Mouse (Mus musculus) layer of hippocampus, adult 2 months (tissue): Measurements from ENCODE around the gene Tnk2. TPM values are rescaled to one million over a fixed set of nuclear protein-coding genes. Genes with fewer than 3 reads are reported as not detected.
A peak's percentile ranks its signal among the peaks of the same experiment; 100 is the strongest.

ENCODE experiments used
- DNase-seq, 2 experiments: peaks; one replicate each; pipeline ENCODE4 v3.0.0; 2022; ENCODE audit warnings: low spot score in 2 of 2
- H3K27ac ChIP-seq: fragments of 200-600 bp; 2 replicates; pipeline ENCODE4 v1.8.1; 2022
- H3K4me3 ChIP-seq: fragments of 200-600 bp; 2 replicates; pipeline ENCODE4 v1.8.1; 2022; ENCODE audit warnings: mild to moderate bottlenecking
- CTCF ChIP-seq: fragments of 200-600 bp; conservative IDR thresholded peaks from 2 replicates; pipeline ENCODE4 v1.8.1; 2022; ENCODE audit warnings: antibody characterized with exemption, mild to moderate bottlenecking, moderate library complexity
- long read RNA-seq, 2 experiments: library from polyadenylated mRNA; stranded (forward); transcript quantifications; one replicate each; pipeline ENCODE4 v2.0.0; 2021; ENCODE audit warnings: borderline mapping rate in 2 of 2
- total RNA-seq, 2 experiments: library from RNA; stranded (reverse); gene quantifications; 2 replicates each; pipeline ENCODE4 v1.2.3; 2021

The Tnk2 gene
- total RNA-seq, result 100 to 1,000 TPM; 210 to 212 TPM
- long read RNA-seq, experiment 1, full-length matches to known transcripts, result 10 of 78 reads
- long read RNA-seq, experiment 1, partial matches to known transcripts, result 52 of 78 reads
- long read RNA-seq, experiment 1, other reads (novel, unspliced or antisense), result 16 of 78 reads
- long read RNA-seq, experiment 2, full-length matches to known transcripts, result 13 of 96 reads
- long read RNA-seq, experiment 2, partial matches to known transcripts, result 67 of 96 reads
- long read RNA-seq, experiment 2, other reads (novel, unspliced or antisense), result 16 of 96 reads

DNA sequence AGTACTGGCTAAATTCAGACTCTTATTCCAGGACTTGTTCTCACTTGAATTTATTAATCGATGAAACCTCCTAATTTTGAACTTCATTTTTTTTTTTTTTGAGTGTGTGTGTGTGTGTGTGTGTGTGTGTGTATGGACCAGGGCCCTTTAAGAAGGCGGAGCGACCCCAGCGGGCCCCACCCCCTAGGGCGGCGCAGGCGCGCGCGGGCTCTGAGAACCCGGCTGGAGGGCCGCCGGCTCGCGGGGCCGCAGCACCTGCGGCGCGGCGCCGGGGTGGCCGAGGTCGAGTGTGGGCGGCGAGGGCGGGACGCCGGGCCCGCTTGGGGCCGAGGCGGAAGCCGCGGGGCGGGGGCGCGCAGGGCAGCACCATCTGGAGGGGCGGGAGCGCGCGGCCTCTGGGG lies at the start of gene Tnk2:
Gene Tnk2 (plus strand): TSS at position 214 of the 401 bp plus-strand sequence.
- no peak for TF ChIP-seq CTCF
- Histone ChIP-seq H3K27ac (peak within 1 kb of the TSS; percentile 91), H3K4me3 (peak within 1 kb of the TSS; percentile 85)
- peak; percentile 84 to 88 for DNase-seq

DNA sequence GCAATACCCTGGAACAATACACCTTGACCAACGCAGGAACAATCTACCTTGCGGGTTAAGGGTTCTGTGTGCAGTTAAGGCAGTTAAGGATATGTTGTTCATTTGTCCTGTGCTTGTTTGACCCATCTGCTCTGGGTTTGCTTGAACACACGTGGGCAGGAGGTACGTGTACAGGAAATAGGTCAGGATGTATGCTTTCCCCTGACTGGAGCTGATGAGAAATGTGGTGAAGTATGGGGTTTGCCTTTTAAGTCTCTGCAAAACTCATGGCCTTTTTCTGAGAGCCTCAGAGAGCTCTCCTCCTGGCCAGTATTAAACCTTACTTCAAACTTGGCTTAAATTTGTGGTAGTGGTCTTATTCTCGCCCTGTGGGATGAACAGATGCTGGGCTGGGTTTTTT lies 49.8 kb upstream of the Tnk2 start:
- no peak for TF ChIP-seq CTCF
- DNase-seq, result no peak
- Histone ChIP-seq H3K27ac (no peak overlapping the region), H3K4me3 (no peak overlapping the region)

- no peak for DNase-seq
- no peak overlapping the region for H3K4me3 ChIP-seq
- H3K27ac ChIP-seq, result no peak overlapping the region
- no peak for TF ChIP-seq CTCF
These were observed 49.0 kb upstream of the Tnk2 start for GRCm38 (mm10) chr16:32594701-32595100.

DNA sequence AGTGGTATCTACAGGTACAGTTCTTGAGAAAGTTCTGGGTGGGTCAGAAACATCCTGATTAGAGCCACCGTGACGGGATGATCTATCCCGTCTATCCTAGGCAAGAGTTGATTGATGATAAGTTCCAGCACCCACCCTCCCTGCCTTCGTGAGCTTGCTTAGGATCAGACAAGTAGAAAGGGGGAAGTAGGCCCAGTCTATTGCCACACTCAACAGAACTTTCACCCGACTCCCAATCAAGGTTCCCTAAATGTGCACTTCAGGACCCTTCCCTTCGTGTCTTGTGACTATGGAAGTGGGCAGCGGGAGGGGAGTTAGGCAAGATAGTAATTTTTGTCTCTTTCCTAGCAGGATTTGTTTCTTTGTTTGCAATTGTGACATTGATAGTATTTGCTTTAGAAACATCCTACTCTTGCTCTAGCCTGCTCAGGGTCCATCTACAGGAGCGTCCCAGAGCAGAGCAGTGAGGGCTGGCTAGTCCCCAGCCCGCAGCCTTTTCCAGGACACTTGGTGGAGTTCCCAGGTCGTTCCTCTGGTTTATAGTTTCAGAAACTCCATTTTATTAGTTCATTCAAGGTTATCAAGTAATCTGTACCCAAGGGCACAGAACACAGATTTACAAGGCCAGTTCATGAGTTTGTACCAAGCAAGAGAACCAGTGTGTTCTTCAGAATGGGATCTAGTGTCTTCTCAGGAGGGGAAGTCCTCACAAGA lies 48.4 kb upstream of the Tnk2 start:
- Histone ChIP-seq H3K4me3 (no peak overlapping the region), H3K27ac (no peak overlapping the region)
- no peak for DNase-seq
- no peak for TF ChIP-seq CTCF

- Histone ChIP-seq H3K4me3 (no peak overlapping the region), H3K27ac (no peak overlapping the region)
- no peak for TF ChIP-seq CTCF
- DNase-seq, result no peak
These were observed 45.7 kb upstream of the Tnk2 start for GRCm38 (mm10) chr16:32597909-32598381.

DNA sequence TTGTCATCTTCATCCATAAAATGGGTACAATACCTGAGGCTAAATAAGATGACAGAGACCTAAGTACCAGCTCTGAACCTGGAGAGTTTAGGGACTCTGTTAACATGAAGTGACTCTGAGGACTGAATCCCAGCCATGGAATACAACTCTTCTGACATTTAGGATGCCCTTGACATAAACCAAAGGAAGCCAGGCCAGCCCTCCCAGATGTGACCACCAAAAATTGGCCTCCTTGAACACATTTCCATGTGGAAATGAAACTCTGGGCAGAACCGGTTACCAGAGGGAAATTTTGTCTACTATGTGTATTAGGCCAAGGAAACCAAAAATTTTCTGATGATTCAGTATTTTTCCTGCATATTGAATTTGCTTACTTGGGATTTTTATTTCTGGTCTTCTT lies 44.5 kb upstream of the Tnk2 start:
- TF ChIP-seq CTCF, result no peak
- Histone ChIP-seq H3K4me3 (no peak overlapping the region), H3K27ac (no peak overlapping the region)
- no peak for DNase-seq

- no peak overlapping the region for H3K4me3 ChIP-seq
- no peak overlapping the region for H3K27ac ChIP-seq
- no peak for DNase-seq
- no peak for TF ChIP-seq CTCF
These were observed 41.4 kb upstream of the Tnk2 start for GRCm38 (mm10) chr16:32602193-32602685.

DNA sequence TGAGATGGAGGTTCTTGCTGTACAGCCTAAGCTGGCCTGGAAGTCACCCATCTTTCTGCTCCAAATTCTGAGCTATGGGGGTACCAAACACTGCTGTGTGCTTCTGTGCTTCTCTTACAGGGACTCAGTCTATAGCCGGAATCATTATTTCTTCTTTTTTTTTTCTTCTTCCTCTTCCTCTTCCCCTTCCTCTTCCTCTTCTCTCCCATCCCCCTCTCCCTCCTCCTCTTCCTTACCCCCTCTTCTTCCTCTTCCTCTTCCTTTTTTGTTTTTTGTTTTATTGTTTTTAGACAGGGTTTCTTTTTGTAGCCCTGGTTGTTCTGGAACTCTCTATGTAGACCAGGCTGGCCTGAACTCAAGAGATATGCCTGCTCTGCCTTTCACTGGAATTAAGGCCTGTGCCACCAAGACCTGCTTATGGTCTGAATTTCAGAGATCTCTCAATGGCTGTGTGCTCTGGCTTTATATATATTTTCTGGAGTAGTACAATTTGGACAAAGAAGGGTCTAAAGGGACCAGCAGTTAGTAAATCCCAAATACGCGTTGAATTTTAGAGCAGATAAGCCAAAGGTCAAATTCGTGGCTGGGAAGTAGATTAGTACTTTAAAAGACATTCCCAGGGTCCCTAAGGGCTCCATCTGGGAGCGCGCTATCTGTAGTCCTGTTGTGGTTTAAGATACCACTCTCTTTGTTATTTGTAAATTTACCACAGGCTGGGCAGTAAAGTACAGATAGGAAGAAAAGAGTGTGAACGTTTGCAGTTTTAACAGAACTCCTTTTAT lies 35.9 kb upstream of the Tnk2 start:
- no peak for TF ChIP-seq CTCF
- Histone ChIP-seq H3K4me3 (peak overlapping the region; percentile 98), H3K27ac (peak overlapping the region; percentile 90)
- no peak for DNase-seq

GRCm38 (mm10) chr16:32608344-32608711 lies 35.3 kb upstream of the Tnk2 start:
- Histone ChIP-seq H3K27ac (peak overlapping the region; percentile 90), H3K4me3 (peak overlapping the region; percentile 98)
- no peak for TF ChIP-seq CTCF
- DNase-seq, result no peak

DNA sequence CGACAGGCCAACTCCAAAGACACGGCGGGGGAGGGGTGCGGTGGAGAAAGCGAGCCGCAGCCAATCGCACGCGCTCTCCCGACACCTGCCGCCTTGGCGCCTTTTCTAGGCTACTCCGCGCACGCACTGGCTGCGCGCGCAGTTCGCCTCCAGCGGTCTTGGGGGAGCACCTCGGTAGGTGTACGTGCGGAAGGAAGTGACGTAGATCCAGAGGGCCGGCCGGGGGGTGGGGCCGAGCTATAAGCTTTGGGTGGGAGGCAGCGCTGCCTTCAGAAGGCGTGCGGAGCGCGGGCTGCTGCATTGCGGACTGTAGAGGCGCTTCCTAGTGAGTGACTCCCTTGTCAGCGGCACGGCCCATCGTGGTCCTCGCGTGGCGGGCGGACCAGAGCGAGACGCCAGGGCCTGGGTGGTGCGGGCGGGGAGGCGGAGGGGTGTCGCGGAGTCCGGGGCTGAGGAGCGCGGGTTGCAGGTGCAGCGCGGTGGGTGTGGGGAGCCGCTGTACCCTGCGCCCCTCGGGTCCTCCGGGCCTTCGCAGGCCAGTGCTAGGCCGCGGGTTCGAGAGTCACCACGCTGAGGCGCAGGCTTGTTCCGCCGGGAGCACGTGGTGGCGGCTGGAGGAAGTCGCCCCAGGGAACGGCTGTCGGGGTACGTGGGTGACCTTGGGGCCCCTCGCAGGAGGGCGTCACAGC lies 34.8 kb upstream of the Tnk2 start, which contains the start of gene Tfrc:
Gene Tfrc (plus strand): TSS at position 209 of the 689 bp plus-strand sequence.
- peak; percentile 92 to 96 for DNase-seq

DNA sequence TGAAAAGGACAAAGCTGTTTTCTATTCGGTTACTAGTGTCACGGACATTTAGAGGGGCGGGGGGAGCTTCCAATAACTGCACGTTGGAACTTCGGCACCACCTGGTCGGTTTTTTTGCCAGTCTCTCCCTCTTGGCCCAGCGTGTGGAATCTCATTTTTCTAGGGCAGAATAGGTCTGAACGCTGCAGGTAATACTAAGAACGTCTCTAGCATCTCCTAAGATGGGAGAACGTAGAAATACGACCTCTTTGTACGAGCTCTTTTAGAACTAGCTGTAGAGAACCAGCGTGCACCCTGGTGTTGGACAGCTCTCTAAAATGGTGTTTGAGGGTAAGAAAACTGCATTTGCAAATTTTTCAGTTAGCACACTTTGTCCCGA lies 34.3 kb upstream of the Tnk2 start:
- no peak for DNase-seq
- TF ChIP-seq CTCF, result no peak
- peak overlapping the region; percentile 90 for H3K27ac ChIP-seq
- peak overlapping the region; percentile 98 for H3K4me3 ChIP-seq

More for the DNA sequence above, 34.8 kb upstream of the Tnk2 start, which contains the start of gene Tfrc:
- Histone ChIP-seq H3K27ac (peak within 1 kb of the TSS; percentile 90), H3K4me3 (peak within 1 kb of the TSS; percentile 98)
- no peak for TF ChIP-seq CTCF
